Mouse (Mus musculus): ENCODE measurements at regions not wholly inside any gene's neighbourhood (a gene's known extent, or its start where the extent isn't known, plus 50 kb on each side); places are given as distances from the start of the nearest gene placed in this dataset.
"Not testable (repeated sequence)": the region's sequence is repeated elsewhere in the genome, so short reads cannot be mapped to it uniquely, and the experiment has no call there.

GRCm38 (mm10) chr7:62179387-62179786 is 167.0 kb upstream of the Ndn start:
- DNase-seq (ENCODE audit: low spot score): no peak

- DNase-seq (ENCODE audit: low spot score): no peak
These were observed 137.8 kb upstream of the Ndn start for GRCm38 (mm10) chr7:62208529-62208928.

GRCm38 (mm10) chr7:62209117-62209700 is 137.2 kb upstream of the Ndn start:
- no peak for DNase-seq (ENCODE audit: low spot score)

- DNase-seq (ENCODE audit: low spot score): peak; percentile 20
These were observed 121.2 kb upstream of the Ndn start for GRCm38 (mm10) chr7:62225184-62225583.

- DNase-seq (ENCODE audit: low spot score): no peak
These were observed 118.6 kb upstream of the Ndn start for GRCm38 (mm10) chr7:62227727-62228126.

GRCm38 (mm10) chr7:62230713-62231112 is 115.7 kb upstream of the Ndn start:
- DNase-seq (ENCODE audit: low spot score): no peak

- DNase-seq (ENCODE audit: low spot score): peak; percentile 45
These were observed 115.2 kb upstream of the Ndn start for GRCm38 (mm10) chr7:62231120-62231574.

- DNase-seq (ENCODE audit: low spot score): no peak
These were observed 114.3 kb upstream of the Ndn start for GRCm38 (mm10) chr7:62232076-62232475.

GRCm38 (mm10) chr7:62234037-62234436 is 112.3 kb upstream of the Ndn start:
- no peak for DNase-seq (ENCODE audit: low spot score)

GRCm38 (mm10) chr7:62235766-62236165 is 110.6 kb upstream of the Ndn start:
- DNase-seq (ENCODE audit: low spot score): no peak

- no peak for DNase-seq (ENCODE audit: low spot score)
These were observed 84.7 kb upstream of the Ndn start for GRCm38 (mm10) chr7:62261688-62262114.

GRCm38 (mm10) chr7:62262174-62262573 is 84.2 kb upstream of the Ndn start:
- not testable (repeated sequence) for DNase-seq (ENCODE audit: low spot score)

GRCm38 (mm10) chr7:62269156-62269855 is 77.1 kb upstream of the Ndn start:
- no peak for DNase-seq (ENCODE audit: low spot score)

GRCm38 (mm10) chr7:62276219-62276618 is 70.2 kb upstream of the Ndn start:
- DNase-seq (ENCODE audit: low spot score): no peak

GRCm38 (mm10) chr7:62278492-62278891 is 67.9 kb upstream of the Ndn start:
- no peak for DNase-seq (ENCODE audit: low spot score)

GRCm38 (mm10) chr7:62279022-62279421 is 67.3 kb upstream of the Ndn start:
- DNase-seq (ENCODE audit: low spot score): no peak

Data from testis, postnatal 14 days (tissue).